Comparison of ENCODE assay signal across 1 mouse cellular context in genomic region chr2:153734033-153734432, GRCm38 (mm10).
TF ChIP-seq lines count a peak whose summit lies in the region.

No protein-coding gene starts in this region.

TF ChIP-seq in CH12.LX, 34 proteins besides CTCF, POLR2A, EP300 and RAD21 (continued from another document):
- TF ChIP-seq SMC3 (IDR thresholded peaks at IDR 0.05; ENCODE audit: low read depth, low read length): no peak
- TF ChIP-seq JUN (IDR thresholded peaks at IDR 0.05; ENCODE audit: insufficient read depth, low read depth, low read length): no peak
- no peak for TF ChIP-seq HCFC1 (IDR thresholded peaks at IDR 0.05; ENCODE audit: low read depth, low read length)
- TF ChIP-seq ZC3H11A (IDR thresholded peaks at IDR 0.05; ENCODE audit: low read depth, low read length): no peak
- TF ChIP-seq TBP (conservative IDR thresholded peaks at IDR 0.05; ENCODE audit: low read depth, low read length): no peak
- no peak for TF ChIP-seq NELFE (IDR thresholded peaks at IDR 0.05; ENCODE audit: low read depth, low read length)
- TF ChIP-seq BHLHE40 (IDR thresholded peaks at IDR 0.05; ENCODE audit: low read depth, low read length): no peak
- no peak for TF ChIP-seq MYC (IDR thresholded peaks at IDR 0.05; ENCODE audit: low read depth, low read length)
- no peak for TF ChIP-seq USF2 (conservative IDR thresholded peaks at IDR 0.05; ENCODE audit: low read depth, low read length)
- TF ChIP-seq MAZ (IDR thresholded peaks at IDR 0.05; ENCODE audit: low read depth, low read length): no peak
- no peak for TF ChIP-seq MEF2A (IDR thresholded peaks at IDR 0.05; ENCODE audit: borderline replicate concordance, low read depth, low read length)
- no peak for TF ChIP-seq IRF4 (IDR thresholded peaks at IDR 0.05; ENCODE audit: low read depth, low read length)
